Mouse (Mus musculus) hindbrain, embryonic 13.5 days (tissue): ENCODE results near the gene Calm1. TPM values are rescaled to one million over a fixed set of nuclear protein-coding genes. Genes with fewer than 3 reads are reported as not detected.
"Not testable (repeated sequence)": the region's sequence is repeated elsewhere in the genome, so short reads cannot be mapped to it uniquely, and the experiment has no call there.

ENCODE experiments used
- ATAC-seq: fragments of 200-750 bp; cut with Nextera tagmentation; 2 replicates; pipeline ENCODE4 v1.8.0; 2017; ENCODE audit warnings: moderate TSS enrichment; ENCODE audit not compliant: low FRiP score
- H3K27ac ChIP-seq: fragments of 300-500 bp; sonication (generic); 2 replicates; pipeline ENCODE4 v1.5.1; 2015; ENCODE audit warnings: inconsistent platforms, mild to moderate bottlenecking, moderate library complexity
- H3K27me3 ChIP-seq: fragments of 300-500 bp; sonication (generic); 2 replicates; pipeline ENCODE4 v1.6.1; 2015; ENCODE audit warnings: mild to moderate bottlenecking, inconsistent platforms
- H3K36me3 ChIP-seq: fragments of 300-500 bp; sonication (generic); 2 replicates; pipeline ENCODE4 v1.6.1; 2015; ENCODE audit warnings: mild to moderate bottlenecking, inconsistent platforms
- H3K4me1 ChIP-seq: fragments of 300-500 bp; sonication (generic); replicated peaks from 2 replicates; pipeline ENCODE4 v1.6.1; 2015; ENCODE audit warnings: inconsistent platforms
- H3K4me2 ChIP-seq: fragments of 300-500 bp; sonication (generic); 2 replicates; pipeline ENCODE4 v1.6.1; 2015; ENCODE audit warnings: inconsistent platforms, mild to moderate bottlenecking, moderate library complexity
- H3K4me3 ChIP-seq: fragments of 300-500 bp; sonication (generic); 2 replicates; pipeline ENCODE4 v1.5.1; 2015; ENCODE audit warnings: mild to moderate bottlenecking, inconsistent platforms
- H3K9ac ChIP-seq: fragments of 300-500 bp; sonication (generic); 2 replicates; pipeline ENCODE4 v1.6.1; 2015; ENCODE audit warnings: mild to moderate bottlenecking, inconsistent platforms
- H3K9me3 ChIP-seq: fragments of 300-500 bp; sonication (generic); 2 replicates; pipeline ENCODE4 v1.6.1; 2016; ENCODE audit warnings: inconsistent platforms
- WGBS: fragments of 180-500 bp; shearing (Covaris S2); methylation state at CpG from one replicate; pipeline ENCODE4 v1.1.7; 2015; 5-methylcytosine and 5-hydroxymethylcytosine counted together
- polyA plus RNA-seq: library from polyadenylated mRNA; unstranded; fragments of >200 nt; fragmentation: Nextera tagmentation; extraction: Ambion mirVana; gene quantifications from 2 replicates; pipeline ENCODE4 v1.2.1, GENCODE M21; 2015

Gene Calm1
- polyA plus RNA-seq, 1 experiment from 2014 or later: 2,269 TPM

DNA sequence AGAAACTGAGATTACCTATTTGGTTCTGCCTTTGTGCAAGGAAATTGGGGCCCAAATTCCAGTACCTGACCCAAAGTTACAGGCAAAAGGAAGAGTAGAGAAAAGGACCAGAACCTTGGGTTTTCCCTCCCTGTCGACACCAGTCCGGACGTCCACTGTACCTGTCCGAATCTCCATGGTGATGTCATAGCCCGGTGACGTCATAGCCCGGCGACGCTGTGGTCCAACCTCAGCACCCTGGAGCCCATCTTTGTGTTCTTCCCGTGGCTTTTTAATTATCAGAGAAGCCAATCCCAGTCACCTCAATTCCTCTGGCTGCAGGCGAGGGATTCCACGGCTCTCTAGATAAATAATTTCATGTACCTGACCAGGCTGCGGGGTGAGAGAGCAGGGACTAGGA, 18.4 kb upstream of the Calm1 start:
- Histone ChIP-seq H3K4me2 (no peak overlapping the region), H3K4me3 (no peak overlapping the region), H3K9me3 (no peaks in the 10 kb centered on the region), H3K36me3 (no peaks in the 10 kb centered on the region), H3K27me3 (no peaks in the 10 kb centered on the region), H3K9ac (no peak overlapping the region), H3K27ac (no peak overlapping the region), H3K4me1 (peaks cover 17% of the 10 kb centered on the region)
- 91% methylated on average over 13 of the region's 13 CpGs for whole genome bisulfite sequencing
- no peak for ATAC-seq

DNA sequence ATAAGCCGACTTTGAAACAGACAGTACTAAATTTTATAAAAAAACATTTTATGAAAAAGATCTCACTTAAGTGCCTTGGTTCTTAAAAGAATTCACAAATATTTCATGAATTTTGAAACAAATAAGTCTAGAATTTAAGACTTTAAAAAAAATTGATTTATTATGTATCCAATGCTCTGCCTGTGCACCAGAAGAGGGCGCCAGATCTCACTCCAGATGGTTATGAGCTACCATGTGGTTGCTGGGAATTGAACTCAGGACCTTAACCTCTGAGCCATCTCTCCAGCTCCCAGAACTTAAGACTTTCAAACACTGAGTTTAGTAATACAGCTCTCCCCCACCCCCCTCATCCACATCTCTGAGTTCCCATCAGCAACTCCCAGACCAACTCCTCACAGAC, 16.6 kb upstream of the Calm1 start:
- Histone ChIP-seq H3K4me2 (no peak overlapping the region), H3K36me3 (no peaks in the 10 kb centered on the region), H3K9ac (no peak overlapping the region), H3K4me3 (no peak overlapping the region), H3K27ac (no peak overlapping the region), H3K9me3 (no peaks in the 10 kb centered on the region), H3K4me1 (peaks cover 11% of the 10 kb centered on the region), H3K27me3 (no peaks in the 10 kb centered on the region)
- no peak for ATAC-seq
- WGBS: 88% methylated on average over 2 of the region's 2 CpGs

DNA sequence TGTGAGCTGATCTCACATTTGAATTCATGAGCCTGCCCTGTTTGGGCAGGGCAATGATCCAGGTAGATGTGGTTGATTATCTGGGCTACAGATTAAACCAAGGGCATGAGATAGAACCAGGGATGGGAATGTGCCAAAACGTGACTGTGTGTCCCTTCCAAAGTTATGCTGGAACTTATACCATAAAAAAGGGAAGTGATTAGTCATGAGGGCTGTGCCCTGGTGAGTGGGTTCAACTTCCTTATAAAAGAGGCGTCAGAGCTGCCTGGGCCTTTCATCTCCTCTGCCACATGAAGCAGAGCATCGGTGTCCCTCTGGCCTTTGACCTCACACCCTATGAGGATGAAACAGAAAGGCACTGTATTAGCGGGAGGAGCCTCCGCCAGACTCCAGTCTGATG, 15.3 kb upstream of the Calm1 start:
- Histone ChIP-seq H3K27me3 (no peaks in the 10 kb centered on the region), H3K4me2 (no peak overlapping the region), H3K4me1 (peaks cover 18% of the 10 kb centered on the region), H3K4me3 (no peak overlapping the region), H3K9me3 (no peaks in the 10 kb centered on the region), H3K9ac (no peak overlapping the region), H3K36me3 (no peaks in the 10 kb centered on the region), H3K27ac (no peak overlapping the region)
- 69% methylated on average over 5 of the region's 5 CpGs for WGBS
- no peak for ATAC-seq

DNA sequence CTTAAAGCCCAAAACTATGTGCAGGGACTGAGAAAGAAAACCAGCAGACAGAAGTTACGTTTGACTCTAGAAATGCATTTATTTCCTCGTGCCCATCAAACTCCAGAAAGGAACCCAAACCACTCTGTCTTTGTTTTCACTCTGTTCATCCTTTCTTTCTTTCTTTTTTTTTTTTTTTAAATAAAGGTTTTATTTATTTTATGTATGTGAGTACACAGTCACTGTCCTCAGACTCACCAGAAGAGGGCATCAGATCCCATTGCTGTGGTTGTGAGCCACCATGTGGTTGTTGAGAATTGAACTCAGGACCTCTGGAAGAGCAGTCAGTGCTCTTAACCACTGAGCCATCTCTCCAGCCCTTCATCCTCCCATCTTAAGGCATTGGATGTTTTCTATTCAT, 14.3 kb upstream of the Calm1 start:
- H3K9me3 ChIP-seq, ATAC-seq, H3K4me3 ChIP-seq, H3K9ac ChIP-seq, H3K4me2 ChIP-seq, H3K27ac ChIP-seq, H3K36me3 ChIP-seq, H3K27me3 ChIP-seq: not testable (repeated sequence)
- peaks cover 15% of the 10 kb centered on the region for H3K4me1 ChIP-seq
- 90% methylated on average over 2 of the region's 2 CpGs for WGBS

DNA sequence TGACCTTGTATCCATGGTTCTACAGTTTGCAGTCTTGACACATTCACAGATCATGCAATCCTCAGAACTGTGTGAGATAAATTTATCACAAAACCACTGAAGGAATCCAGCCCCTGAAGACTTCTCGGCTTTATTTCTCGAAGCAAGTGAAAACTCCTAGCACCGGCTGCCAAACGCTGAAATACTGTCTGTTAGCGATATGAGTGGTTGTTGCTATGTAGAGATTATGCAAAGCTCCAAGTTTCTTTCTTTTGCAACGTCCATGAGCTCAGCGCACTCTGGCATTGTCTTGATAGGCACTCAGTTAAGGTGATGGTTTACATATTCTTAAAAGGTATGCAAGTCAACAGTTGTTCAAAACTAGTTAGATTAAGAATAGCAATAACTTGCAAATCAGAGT, 13.3 kb upstream of the Calm1 start:
- H3K9me3 ChIP-seq: no peaks in the 10 kb centered on the region
- H3K27ac ChIP-seq: peak overlapping the region; percentile 99
- no peak overlapping the region for H3K4me3 ChIP-seq
- H3K4me2 ChIP-seq: peak overlapping the region; percentile 75
- H3K4me1 ChIP-seq: peaks cover 15% of the 10 kb centered on the region
- no peaks in the 10 kb centered on the region for H3K27me3 ChIP-seq
- ATAC-seq: no peak
- no peaks in the 10 kb centered on the region for H3K36me3 ChIP-seq
- 72% methylated on average over 7 of the region's 7 CpGs for WGBS
- no peak overlapping the region for H3K9ac ChIP-seq

DNA sequence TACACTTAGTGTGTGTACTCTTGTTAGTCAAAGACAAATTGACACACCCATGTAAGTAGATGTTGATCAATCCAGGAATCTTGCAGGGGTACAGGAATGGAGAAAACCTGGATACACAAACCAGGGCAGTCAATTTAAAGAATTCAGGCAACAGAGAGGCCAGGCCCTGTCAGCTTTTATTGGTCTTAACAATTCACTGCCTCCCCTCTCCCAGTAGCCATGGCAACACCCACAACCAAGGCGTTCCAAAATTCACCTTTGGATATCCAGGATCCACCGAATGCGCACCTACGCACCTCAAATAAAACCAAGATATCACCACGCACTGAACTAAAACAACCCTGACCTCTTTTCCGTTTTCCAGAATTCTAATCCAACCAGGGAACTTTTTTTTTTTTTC, 12.9 kb upstream of the Calm1 start:
- peaks cover 15% of the 10 kb centered on the region for H3K4me1 ChIP-seq
- peak overlapping the region; percentile 75 for H3K4me2 ChIP-seq
- no peak for ATAC-seq
- peak overlapping the region; percentile 55 for H3K4me3 ChIP-seq
- no peaks in the 10 kb centered on the region for H3K9me3 ChIP-seq
- H3K36me3 ChIP-seq: no peaks in the 10 kb centered on the region
- no peaks in the 10 kb centered on the region for H3K27me3 ChIP-seq
- peak overlapping the region; percentile 99 for H3K27ac ChIP-seq
- H3K9ac ChIP-seq: peak overlapping the region; percentile 80
- 7% methylated on average over 6 of the region's 6 CpGs for WGBS

DNA sequence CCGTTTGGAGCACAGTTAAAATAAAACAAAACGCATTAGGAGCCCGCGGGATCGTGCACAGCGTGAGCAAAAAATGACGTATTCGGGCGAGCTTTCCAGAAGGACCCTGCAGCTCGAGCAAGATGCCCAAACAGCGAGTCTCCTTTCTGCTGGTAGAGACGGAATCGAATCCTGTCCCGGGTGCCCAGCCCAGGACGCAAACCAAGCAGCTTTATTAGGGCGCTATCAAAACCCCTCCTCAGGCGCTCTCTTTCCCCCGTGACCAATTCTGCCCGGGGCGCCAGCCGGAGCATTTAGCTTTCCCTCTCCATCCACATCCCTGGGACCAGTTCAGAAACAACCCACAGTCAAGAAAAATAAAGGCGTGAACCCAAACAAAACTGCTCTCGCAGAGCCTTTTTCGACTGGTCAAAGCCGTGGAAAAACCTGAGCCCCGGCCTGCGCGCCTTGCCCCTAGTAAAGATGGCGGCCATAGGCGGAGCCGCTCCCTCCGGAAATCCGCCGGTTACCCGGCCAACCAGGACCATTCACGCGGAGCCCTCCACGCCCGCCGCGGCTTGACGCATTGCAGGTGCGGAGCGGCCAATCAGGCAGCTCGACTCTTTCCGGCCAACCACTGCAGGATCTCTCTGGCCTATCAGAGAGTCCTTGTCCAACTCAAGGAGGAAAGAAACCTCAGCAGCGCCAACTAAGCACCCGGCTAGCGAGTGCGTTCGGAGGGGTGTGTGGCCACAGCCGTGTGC, 12.1 kb upstream of the Calm1 start:
- Histone ChIP-seq H3K4me1 (peaks cover 15% of the 10 kb centered on the region), H3K36me3 (no peaks in the 10 kb centered on the region), H3K9ac (peak overlapping the region; percentile 80), H3K4me3 (peak overlapping the region; percentile 55), H3K27me3 (no peaks in the 10 kb centered on the region), H3K9me3 (no peaks in the 10 kb centered on the region), H3K4me2 (peak overlapping the region; percentile 81), H3K27ac (peak overlapping the region; percentile 99)
- whole genome bisulfite sequencing: under 1% methylated on average over 52 of the region's 52 CpGs
- peak; percentile 99 for ATAC-seq

DNA sequence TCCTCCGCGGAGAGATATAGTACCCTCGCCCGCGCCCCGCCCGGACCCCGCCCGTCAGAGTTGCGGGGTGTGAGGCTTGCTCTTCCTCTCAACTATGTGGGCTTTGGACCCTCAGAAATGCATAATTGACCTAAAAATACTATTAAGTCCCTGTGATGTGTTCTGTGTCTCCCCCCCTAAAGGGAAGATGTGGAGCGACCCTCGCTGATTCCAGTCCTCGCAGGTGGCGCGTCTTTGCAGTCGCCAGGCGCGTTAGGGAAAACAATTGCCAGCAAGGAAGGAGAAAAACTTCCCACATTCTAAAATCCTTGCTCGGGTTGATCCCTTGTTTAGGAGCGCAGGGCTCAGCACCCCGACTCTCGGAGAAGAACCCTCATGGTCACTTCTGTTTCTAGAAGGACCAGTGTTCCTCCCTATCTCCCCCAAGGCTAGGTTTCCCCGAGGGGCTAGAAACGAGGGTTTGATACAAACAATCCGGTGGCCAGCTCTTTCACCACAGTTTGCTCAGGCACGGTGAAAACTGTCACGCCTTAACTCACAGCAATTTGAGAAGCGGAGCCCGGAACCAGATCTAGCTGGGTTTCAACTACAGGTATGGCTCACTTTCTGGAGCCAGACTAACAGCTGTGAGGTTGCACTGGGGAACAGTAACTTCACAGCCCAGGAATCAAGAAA, 11.3 kb upstream of the Calm1 start:
- peak overlapping the region; percentile 78 for H3K9ac ChIP-seq
- H3K4me2 ChIP-seq: peak overlapping the region; percentile 81
- no peaks in the 10 kb centered on the region for H3K36me3 ChIP-seq
- H3K27ac ChIP-seq: peak overlapping the region; percentile 99
- H3K27me3 ChIP-seq: no peaks in the 10 kb centered on the region
- H3K4me1 ChIP-seq: peaks cover 15% of the 10 kb centered on the region
- 2% methylated on average over 29 of the region's 29 CpGs for WGBS
- ATAC-seq: 0 out of 2 replicates have a peak, but pooled peaks have one; percentile 1
- peak overlapping the region; percentile 55 for H3K4me3 ChIP-seq
- H3K9me3 ChIP-seq: no peaks in the 10 kb centered on the region

DNA sequence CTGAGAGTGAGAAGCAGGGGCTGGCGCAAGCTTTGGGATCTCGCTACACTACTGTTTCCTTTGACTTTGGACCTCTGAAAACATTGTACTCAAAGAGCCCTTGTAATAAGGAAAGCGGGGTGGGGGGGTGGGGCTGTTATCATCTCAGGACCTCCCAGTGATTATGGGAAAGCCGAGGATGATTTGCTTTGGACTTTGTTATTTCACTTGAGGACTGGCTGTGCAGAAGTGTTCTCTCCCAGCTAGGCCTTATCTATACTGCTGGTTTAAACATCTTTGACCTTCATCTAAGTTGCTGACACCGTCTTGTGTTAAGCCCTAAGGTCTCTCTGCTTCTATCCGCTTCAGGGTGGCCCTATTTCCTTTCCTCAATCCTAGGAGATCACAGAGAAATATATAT, 8.4 kb upstream of the Calm1 start:
- peaks cover 14% of the 10 kb centered on the region for H3K4me1 ChIP-seq
- no peaks in the 10 kb centered on the region for H3K36me3 ChIP-seq
- WGBS: 88% methylated on average over 6 of the region's 6 CpGs
- H3K27me3 ChIP-seq: peaks cover 2% of the 10 kb centered on the region; the same call in 1 of the 2 replicates
- no peak overlapping the region for H3K4me3 ChIP-seq
- H3K9me3 ChIP-seq: no peaks in the 10 kb centered on the region
- no peak overlapping the region for H3K9ac ChIP-seq
- H3K27ac ChIP-seq: no peak overlapping the region
- no peak for ATAC-seq
- H3K4me2 ChIP-seq: no peak overlapping the region

DNA sequence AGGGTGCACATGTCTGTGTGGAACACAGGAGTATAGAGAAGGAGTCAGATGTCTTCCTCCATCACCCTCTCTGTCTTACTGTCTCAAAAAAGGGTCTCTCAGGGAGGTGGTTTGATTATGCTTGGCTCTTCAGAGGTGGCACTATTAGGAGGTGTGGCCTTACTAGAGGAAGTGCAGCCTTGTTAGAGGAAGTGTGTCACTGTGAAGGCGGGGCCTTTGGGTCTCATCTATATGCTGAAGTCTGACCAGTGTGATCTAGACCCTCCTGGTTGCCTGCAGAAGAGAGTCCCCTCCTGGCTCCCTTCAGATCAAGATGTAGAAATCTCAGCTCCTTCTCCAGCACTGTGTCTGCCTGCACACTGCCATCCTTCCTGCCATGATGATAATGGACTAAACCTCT, 5.1 kb upstream of the Calm1 start:
- Histone ChIP-seq H3K9ac (no peak overlapping the region), H3K36me3 (no peaks in the 10 kb centered on the region), H3K27ac (no peak overlapping the region), H3K27me3 (peaks cover 3% of the 10 kb centered on the region; the same call in 1 of the 2 replicates), H3K4me1 (peaks cover 5% of the 10 kb centered on the region; the same call in 1 of the 2 replicates), H3K9me3 (no peaks in the 10 kb centered on the region), H3K4me2 (no peak overlapping the region), H3K4me3 (no peak overlapping the region)
- 100% methylated on average over 1 of the region's 1 CpGs for WGBS
- ATAC-seq: no peak

DNA sequence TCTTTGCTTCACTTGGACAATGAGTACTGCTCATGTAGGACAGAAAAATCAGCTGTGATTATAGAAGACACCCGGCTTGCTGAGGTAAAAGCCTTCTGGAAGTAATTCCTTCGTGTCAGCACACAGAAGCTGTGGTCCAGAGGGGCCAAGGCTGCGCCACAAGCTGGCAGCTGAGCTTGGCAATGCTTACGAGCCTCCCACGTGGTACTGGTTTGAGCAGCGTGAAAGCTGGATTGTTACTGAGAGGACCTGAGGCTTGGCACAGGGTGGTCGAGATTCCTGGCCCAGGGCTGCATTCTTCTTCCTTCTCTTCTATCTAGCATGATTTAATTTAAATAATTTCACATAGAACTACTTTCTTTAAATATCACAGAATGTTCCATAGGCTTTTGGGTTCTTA, 2.4 kb upstream of the Calm1 start:
- Histone ChIP-seq H3K36me3 (no peaks in the 10 kb centered on the region), H3K9me3 (no peaks in the 10 kb centered on the region), H3K4me2 (no peak overlapping the region), H3K4me1 (peaks cover 13% of the 10 kb centered on the region), H3K27me3 (peaks cover 3% of the 10 kb centered on the region; the same call in 1 of the 2 replicates), H3K27ac (no peak overlapping the region), H3K4me3 (no peak overlapping the region), H3K9ac (no peak overlapping the region)
- no peak for ATAC-seq
- WGBS: 77% methylated on average over 7 of the region's 7 CpGs

DNA sequence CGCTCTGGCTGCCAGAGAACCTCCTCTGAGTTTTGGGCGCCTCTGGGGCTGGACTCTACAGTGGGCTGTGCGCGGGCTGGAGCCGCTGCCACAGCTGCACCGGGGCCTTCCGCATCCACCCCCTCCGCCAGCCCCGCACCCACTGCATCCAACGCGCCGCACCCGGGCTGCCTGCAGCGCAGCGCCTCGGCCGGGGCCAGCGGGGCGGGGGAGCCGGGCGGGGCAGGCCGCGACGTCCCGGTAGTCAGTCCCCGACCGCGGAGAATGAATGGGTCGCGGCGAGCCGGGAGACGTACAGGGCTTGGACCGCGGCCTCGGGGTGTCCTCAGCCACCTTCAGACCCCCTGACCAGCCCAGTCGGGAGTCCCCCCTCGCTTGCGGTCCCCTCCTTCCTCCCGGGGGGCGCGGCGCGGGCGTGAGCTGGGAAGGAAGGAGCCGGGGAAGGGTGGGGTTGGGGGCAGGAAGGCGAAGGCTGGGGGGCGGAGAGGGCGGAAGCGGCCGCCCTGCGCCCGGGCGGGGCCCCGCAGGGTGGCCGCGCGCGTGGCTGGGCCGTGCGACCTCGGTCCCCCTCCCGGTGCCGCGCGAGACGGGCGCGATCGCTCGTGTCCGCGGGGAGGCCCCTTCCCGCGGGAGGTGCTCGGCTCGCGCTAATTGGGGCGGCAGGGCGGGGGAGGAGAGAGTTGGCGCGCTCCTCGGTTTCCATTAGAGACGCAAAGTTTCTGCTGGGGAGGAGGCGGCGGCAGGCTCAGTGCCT, 833 bp downstream of the Calm1 start:
- Histone ChIP-seq H3K27ac (peak overlapping the region; percentile 93), H3K36me3 (peaks cover 24% of the 10 kb centered on the region), H3K4me1 (peaks cover 37% of the 10 kb centered on the region), H3K4me2 (peak overlapping the region; percentile 92), H3K9ac (peak overlapping the region; percentile 98), H3K9me3 (no peaks in the 10 kb centered on the region), H3K27me3 (peaks cover 3% of the 10 kb centered on the region; the same call in 1 of the 2 replicates), H3K4me3 (peak overlapping the region; percentile 99)
- ATAC-seq: peak; percentile 81
- under 1% methylated on average over 59 of the region's 86 CpGs for WGBS
